In genomic region chr13:13516376-13517225, GRCm38 (mm10) we compare ENCODE assay signal across 8 mouse cellular contexts.
DNase-seq lines count a peak whose midpoint lies in the region; ATAC-seq and TF ChIP-seq lines count a peak whose summit lies in the region.

No protein-coding gene starts in this region.

- no peak for TF ChIP-seq POLR2A in bone marrow, adult 2 months (IDR thresholded peaks at IDR 0.05; ENCODE audit: borderline replicate concordance, control insufficient read depth, low read depth, low read length)

- peaks cover 3% of the 10 kb centered on the region for H3K4me1 ChIP-seq in bone marrow, adult 2 months (ENCODE audit: control insufficient read depth, insufficient read depth, low read length)
- no peaks in the 10 kb centered on the region for H3K4me1 ChIP-seq in heart, embryonic 13.5 days
- no peaks in the 10 kb centered on the region for H3K4me1 ChIP-seq in kidney, postnatal 0 days (replicated peaks; ENCODE audit: insufficient read depth, low read length)
- H3K4me1 ChIP-seq in liver, embryonic 12.5 days, result no peaks in the 10 kb centered on the region

- H3K27ac ChIP-seq in bone marrow, adult 2 months (ENCODE audit: control insufficient read depth, insufficient read depth, low read depth, low read length, poor library complexity), result no peak overlapping the region
- no peak overlapping the region for H3K27ac ChIP-seq in heart, embryonic 13.5 days (replicated peaks)
- no peak overlapping the region for H3K27ac ChIP-seq in kidney, postnatal 0 days
- H3K27ac ChIP-seq in liver, embryonic 12.5 days, result no peak overlapping the region

- H3K9me3 ChIP-seq in heart, embryonic 13.5 days, result 0 out of 2 replicates have a peak, but pooled peaks cover 4% of the 10 kb centered on the region
- no peaks in the 10 kb centered on the region for H3K9me3 ChIP-seq in kidney, postnatal 0 days (replicated peaks; ENCODE audit: low read length)
- H3K9me3 ChIP-seq in liver, embryonic 12.5 days (replicated peaks), result no peaks in the 10 kb centered on the region

- peak overlapping the region; percentile 45 for H3K4me2 ChIP-seq in heart, embryonic 13.5 days
- H3K4me2 ChIP-seq in kidney, postnatal 0 days (ENCODE audit: low read length), result 0 out of 2 replicates have a peak overlapping the region, but pooled peaks have one; percentile 15
- H3K4me2 ChIP-seq in liver, embryonic 12.5 days, result no peak overlapping the region

- DNase-seq in B cell, adult 2 months, result peak; percentile 84 to 86
- peak; percentile 76 for DNase-seq in fibroblast of lung, adult 2 months (ENCODE audit: low read depth)
- peak; percentile 74 for DNase-seq in kidney, postnatal 0 days (ENCODE audit: low spot score)
- DNase-seq in naive thymus-derived CD4-positive, alpha-beta T cell, adult 2 months (ENCODE audit: low read depth), result peak; percentile 88
- DNase-seq in spleen, postnatal 4 days (ENCODE audit: low spot score in 2 of 2), result peak; percentile 79 to 91

- no peak overlapping the region for H3K4me3 ChIP-seq in bone marrow, adult 2 months (replicated peaks; ENCODE audit: control insufficient read depth, low read depth, low read length)
- H3K4me3 ChIP-seq in heart, embryonic 13.5 days, result no peak overlapping the region; the same call in 1 of the 2 replicates
- no peak overlapping the region for H3K4me3 ChIP-seq in kidney, postnatal 0 days (replicated peaks; ENCODE audit: low read depth, low read length)
- no peak overlapping the region for H3K4me3 ChIP-seq in liver, embryonic 12.5 days

- H3K27me3 ChIP-seq in heart, embryonic 13.5 days (replicated peaks), result no peaks in the 10 kb centered on the region
- H3K27me3 ChIP-seq in kidney, postnatal 0 days (ENCODE audit: insufficient read depth, low read length), result no peaks in the 10 kb centered on the region
- no peaks in the 10 kb centered on the region for H3K27me3 ChIP-seq in liver, embryonic 12.5 days (replicated peaks)

- peak; percentile 91 for TF ChIP-seq CTCF in bone marrow, adult 2 months (IDR thresholded peaks at IDR 0.05; ENCODE audit: control insufficient read depth, insufficient read depth, low read length)
- peak; percentile 97 for TF ChIP-seq CTCF in kidney, postnatal 0 days (IDR thresholded peaks at IDR 0.05; ENCODE audit: low read depth)

- WGBS in bone marrow, adult 2 months, result 38% methylated on average over 17 of the region's 17 CpGs
- 39% methylated on average over 17 of the region's 17 CpGs for WGBS in heart, embryonic 13.5 days
- 43% methylated on average over 17 of the region's 17 CpGs for WGBS in kidney, postnatal 0 days
- 39% methylated on average over 17 of the region's 17 CpGs for WGBS in liver, embryonic 12.5 days (ENCODE audit: insufficient replicate concordance)

- peaks cover 7% of the 10 kb centered on the region for H3K36me3 ChIP-seq in heart, embryonic 13.5 days
- H3K36me3 ChIP-seq in kidney, postnatal 0 days (ENCODE audit: insufficient read depth, low read length), result no peaks in the 10 kb centered on the region
- H3K36me3 ChIP-seq in liver, embryonic 12.5 days, result no peaks in the 10 kb centered on the region

- H3K9ac ChIP-seq in heart, embryonic 13.5 days, result 0 out of 2 replicates have a peak overlapping the region, but pooled peaks have one; percentile 56
- H3K9ac ChIP-seq in kidney, postnatal 0 days (ENCODE audit: low read depth, low read length), result 0 out of 2 replicates have a peak overlapping the region, but pooled peaks have one; percentile 27
- no peak overlapping the region for H3K9ac ChIP-seq in liver, embryonic 12.5 days

- no peak for ATAC-seq in heart, embryonic 13.5 days (ENCODE audit: extremely low read depth, insufficient number of reproducible peaks, low FRiP score, low TSS enrichment)
- 0 out of 2 replicates have a peak, but pooled peaks have one; percentile 37 for ATAC-seq in kidney, postnatal 0 days (replicated peaks; ENCODE audit: low FRiP score, low read depth)
- peak; percentile 13; the same call in 1 of the 2 replicates for ATAC-seq in liver, embryonic 12.5 days
